11 mouse cellular contexts compared by ENCODE assay signal in genomic region chr2:115036205-115036604, GRCm38 (mm10).
DNase-seq lines count a peak whose midpoint lies in the region; ATAC-seq lines count a peak whose summit lies in the region.
"Had no signal": no experiment of that assay in that cellular context is flagged by ENCODE, and none has a peak within 500 bp of the region (broad histone marks: within the 10 kb centered on the region; RNA-seq: fewer than 3 reads in every experiment).

No protein-coding gene starts in this region.

- DNase-seq in frontal cortex, postnatal 25 days (ENCODE audit: low spot score in 2 of 2): no peak
- DNase-seq in right cerebral cortex, adult 18-20 months: peak; percentile 33
- no peak for DNase-seq in right cerebral cortex, postnatal 14 days
- DNase-seq in layer of hippocampus, adult 11-12 months (ENCODE audit: low spot score): peak; percentile 5
- DNase-seq in thymus, postnatal 36 days: no peak
- DNase-seq in urinary bladder, postnatal 14 days (ENCODE audit: low spot score): no peak
- DNase-seq in liver, embryonic 11.5 days (ENCODE audit: low spot score): no peak

- H3K4me1 ChIP-seq in liver, embryonic 11.5 days (replicated peaks; ENCODE audit: control insufficient read depth, insufficient read depth, low read length): no peaks in the 10 kb centered on the region
- H3K4me1 ChIP-seq: liver, embryonic 15.5 days had no signal

- no peak overlapping the region for H3K4me3 ChIP-seq in liver, embryonic 11.5 days (ENCODE audit: low read depth, low read length)
- H3K4me3 ChIP-seq: liver, embryonic 15.5 days; neural tube, embryonic 13.5 days had no signal

- H3K4me2 ChIP-seq in liver, embryonic 11.5 days: no peak overlapping the region
- H3K4me2 ChIP-seq: liver, embryonic 15.5 days; neural tube, embryonic 13.5 days had no signal

- no peak overlapping the region for H3K27ac ChIP-seq in liver, embryonic 11.5 days (ENCODE audit: low read depth, low read length)
- H3K27ac ChIP-seq: kidney, postnatal 0 days; liver, embryonic 15.5 days; neural tube, embryonic 13.5 days had no signal

- WGBS in liver, embryonic 11.5 days: 65% methylated on average over 3 of the region's 3 CpGs

- no peaks in the 10 kb centered on the region for H3K27me3 ChIP-seq in liver, embryonic 11.5 days (replicated peaks; ENCODE audit: control insufficient read depth, insufficient read depth, low read length)
- H3K27me3 ChIP-seq: liver, embryonic 15.5 days; neural tube, embryonic 13.5 days had no signal

- H3K9ac ChIP-seq in liver, embryonic 11.5 days (ENCODE audit: low read depth, low read length): no peak overlapping the region
- H3K9ac ChIP-seq: liver, embryonic 15.5 days; neural tube, embryonic 13.5 days had no signal

- no peaks in the 10 kb centered on the region for H3K36me3 ChIP-seq in liver, embryonic 11.5 days (ENCODE audit: control insufficient read depth, insufficient read depth, low read length)
- H3K36me3 ChIP-seq: liver, embryonic 15.5 days; neural tube, embryonic 13.5 days had no signal

- no peaks in the 10 kb centered on the region for H3K9me3 ChIP-seq in liver, embryonic 11.5 days (ENCODE audit: control insufficient read depth, low read length)
- H3K9me3 ChIP-seq: liver, embryonic 15.5 days; neural tube, embryonic 13.5 days had no signal

- ATAC-seq in frontal cortex, adult (ENCODE audit: low TSS enrichment): peak; percentile 95
- ATAC-seq in liver, embryonic 11.5 days (replicated peaks; ENCODE audit: low FRiP score): no peak

Comparison
In these comparisons a context has a peak if more than half of its experiments do, and no peak if none do; other contexts are left out.
1. DNase-seq: peak in right cerebral cortex, adult 18-20 months (single experiment) and layer of hippocampus, adult 11-12 months (single experiment); none in frontal cortex, postnatal 25 days (0 of 2), right cerebral cortex, postnatal 14 days (single experiment), thymus, postnatal 36 days (0 of 2), urinary bladder, postnatal 14 days (single experiment) and liver, embryonic 11.5 days (single experiment).